Mouse (Mus musculus) central nervous system, embryonic 18 days (tissue): ENCODE data around the gene Trim66. TPM values are rescaled to one million over a fixed set of nuclear protein-coding genes. Genes with fewer than 3 reads are reported as not detected.

Experiments used
- polyA plus RNA-seq: library from polyadenylated mRNA; depleted of rRNA; stranded (reverse); fragments of >200 nt; gene quantifications from 2 replicates; pipeline ENCODE4 v1.2.3, GENCODE M21; 2012; rRNA removed

Trim66 gene
- 3.3 and 3.4 TPM in 2 replicates for polyA plus RNA-seq

DNA sequence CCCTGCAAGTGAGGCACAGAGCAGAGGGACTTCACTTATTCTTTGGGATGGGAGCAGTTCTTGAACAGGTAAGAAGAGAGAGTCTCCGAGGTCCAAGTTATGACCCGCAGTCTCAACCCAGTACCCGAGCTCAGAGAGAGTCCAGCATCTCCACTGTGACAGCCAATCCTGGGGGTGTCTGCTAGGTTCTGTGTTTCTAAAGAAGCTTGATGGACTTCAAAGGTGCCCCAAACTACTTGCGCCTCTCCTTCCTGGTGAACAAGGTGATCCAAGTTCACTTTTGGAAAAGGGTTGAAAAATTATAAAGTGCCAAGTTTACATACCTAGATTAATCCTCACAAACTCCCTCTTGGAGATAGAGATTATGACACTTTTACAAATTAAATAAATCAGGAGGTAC lies at the start of gene Trim66:
Gene Trim66 (minus strand): TSS at position 101 of the 400 bp plus-strand sequence.

DNA sequence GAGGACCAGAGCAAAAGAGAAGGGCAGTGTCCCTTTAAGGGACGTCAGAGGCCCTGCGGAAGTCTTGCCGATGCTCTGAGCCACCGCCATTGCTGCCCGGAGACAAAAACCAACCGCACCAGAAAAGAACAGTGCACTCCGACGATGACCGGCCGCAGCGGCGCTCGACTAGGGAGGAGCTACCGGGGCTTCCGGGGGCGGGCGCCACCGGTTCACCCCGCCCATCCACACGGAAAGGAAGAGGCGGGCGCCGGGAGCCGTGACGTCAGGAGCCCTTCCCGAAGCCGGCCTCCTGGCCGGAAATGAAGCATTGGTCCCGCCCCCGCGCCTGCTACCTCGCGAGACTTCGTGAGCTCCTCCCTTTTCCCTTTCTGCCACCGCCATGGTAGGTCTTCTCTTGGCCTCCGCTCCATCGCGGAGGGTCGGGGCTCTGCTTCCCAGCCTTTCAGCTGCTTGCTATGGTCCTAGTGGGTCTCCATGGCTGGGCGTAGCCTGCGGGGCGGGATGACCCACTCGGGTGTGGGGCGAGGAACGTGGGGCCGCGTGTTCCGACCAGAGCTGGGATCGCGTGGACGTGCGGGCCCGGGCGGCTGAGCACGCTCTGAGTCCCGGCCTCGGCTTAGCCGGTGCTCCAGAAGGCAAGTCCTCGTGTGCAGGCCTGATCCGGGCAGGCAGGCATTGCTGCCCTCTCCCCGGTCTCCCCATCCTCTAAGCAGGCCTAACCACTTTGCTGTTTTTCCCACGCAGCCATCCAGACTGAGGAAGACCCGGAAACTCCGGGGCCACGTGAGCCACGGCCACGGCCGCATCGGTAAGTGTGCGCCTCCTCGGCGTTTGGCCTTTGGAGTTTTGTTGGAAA lies 11.1 kb upstream of the Trim66 start, which contains the start of gene Rpl27a:
Gene Rpl27a (plus strand): TSS at position 310 of the 859 bp plus-strand sequence.

DNA sequence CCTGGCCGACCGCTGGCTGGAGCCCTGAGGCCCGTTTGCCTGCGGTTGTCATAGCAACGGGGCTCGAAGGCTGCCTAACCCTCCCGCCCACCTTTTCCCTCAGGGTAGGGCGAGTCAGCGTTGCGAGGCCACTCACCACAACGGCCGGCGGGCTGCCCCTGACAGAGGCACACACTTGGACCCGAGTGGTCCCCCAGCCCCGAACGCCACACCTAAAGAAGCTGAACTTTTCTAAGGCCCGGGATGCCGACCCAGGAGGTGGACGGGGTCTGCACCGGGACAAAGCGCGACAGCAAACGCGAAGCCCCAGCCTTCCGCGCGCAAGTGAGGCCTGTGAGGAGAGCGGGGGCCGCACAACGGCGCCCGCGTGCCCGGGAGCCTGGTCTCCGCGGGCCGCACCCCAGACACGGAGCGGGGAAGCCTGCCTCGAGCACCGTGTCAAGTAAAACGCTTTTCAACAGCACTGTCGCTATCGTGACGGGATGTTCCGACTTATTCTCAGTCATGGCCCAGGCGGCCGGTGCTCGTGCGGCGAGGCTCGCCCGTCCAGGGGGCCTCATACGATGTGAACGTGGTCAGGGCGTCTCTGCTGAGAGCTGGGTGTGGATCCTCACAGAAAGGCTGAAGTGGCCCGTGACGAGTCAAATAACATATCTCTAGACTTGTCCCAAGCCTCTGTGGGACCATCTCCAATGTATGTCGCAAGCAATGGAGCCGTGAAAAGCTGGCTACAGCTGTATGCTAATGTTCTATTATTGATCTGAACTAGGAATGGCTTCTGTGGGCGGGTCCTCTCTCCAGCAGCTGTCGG lies 68.9 kb downstream of the Trim66 start, which contains the start of gene Stk33:
Gene Stk33 (minus strand): TSS at position 301 of the 811 bp plus-strand sequence.

Other genes with a start within 250 kb of the Trim66 start
- gene Stk33, start 69.1 kb downstream of the Trim66 start, polyA plus RNA-seq: 5.7 and 6.2 TPM in 2 replicates
- 553 and 570 TPM in 2 replicates for gene Rpl27a, start 11.0 kb upstream of the Trim66 start, polyA plus RNA-seq
- gene St5, start 195.5 kb upstream of the Trim66 start, polyA plus RNA-seq: 16.1 and 18.5 TPM in 2 replicates
- gene Akip1, start 195.6 kb upstream of the Trim66 start, polyA plus RNA-seq: 11.4 and 12.3 TPM in 2 replicates
- gene BC051019, start 215.7 kb upstream of the Trim66 start, polyA plus RNA-seq: 0.23 and 0.41 TPM in 2 replicates
- 0.13 and 0.15 TPM in 2 replicates for gene Ascl3, start 223.6 kb upstream of the Trim66 start, polyA plus RNA-seq
- gene Tmem9b, start 244.7 kb upstream of the Trim66 start, polyA plus RNA-seq: 89.7 and 97.2 TPM in 2 replicates